In genomic region chr2:37516030-37516710, GRCm38 (mm10) we compare ENCODE assay signal across 9 mouse cellular contexts. TPM values are rescaled to one million over a fixed set of nuclear protein-coding genes. Genes with fewer than 3 reads are reported as not detected.
DNase-seq lines count a peak whose midpoint lies in the region; ATAC-seq lines count a peak whose summit lies in the region.
"Had no signal": no experiment of that assay in that cellular context is flagged by ENCODE, and none has a peak within 500 bp of the region (broad histone marks: within the 10 kb centered on the region; RNA-seq: fewer than 3 reads in every experiment).

TSS of gene Gpr21 (plus strand) at chr2:37516332.

- H3K9ac ChIP-seq in heart, embryonic 16.5 days (ENCODE audit: low read length): no peak within 1 kb of the TSS
- peak within 1 kb of the TSS; percentile 54 for H3K9ac ChIP-seq in hindbrain, embryonic 12.5 days
- H3K9ac ChIP-seq in midbrain, embryonic 11.5 days (ENCODE audit: low read length): 0 out of 2 replicates have a peak within 1 kb of the TSS, but pooled peaks have one; percentile 43

- peak; percentile 41; the same call in 1 of the 2 replicates for ATAC-seq in heart, embryonic 16.5 days (replicated peaks; ENCODE audit: extremely low read depth, insufficient read depth, low FRiP score)
- peak; percentile 75 for ATAC-seq in hindbrain, embryonic 12.5 days (ENCODE audit: low FRiP score)
- peak; percentile 89 for ATAC-seq in midbrain, embryonic 11.5 days (ENCODE audit: low FRiP score)
- ATAC-seq: Patski had no signal

- H3K4me1 ChIP-seq in heart, embryonic 16.5 days (ENCODE audit: control insufficient read depth, insufficient read depth, low read length): peaks cover 6% of the 10 kb centered on the region; the same call in 1 of the 2 replicates
- H3K4me1 ChIP-seq in brown adipose tissue, adult 24 weeks (ENCODE audit: control insufficient read depth, insufficient read depth, insufficient read length, low read length): no peaks in the 10 kb centered on the region
- peaks cover 15% of the 10 kb centered on the region for H3K4me1 ChIP-seq in hindbrain, embryonic 12.5 days
- H3K4me1 ChIP-seq in midbrain, embryonic 11.5 days (ENCODE audit: control insufficient read depth, insufficient read depth, low read length): peaks cover 7% of the 10 kb centered on the region; the same call in 1 of the 2 replicates

- no peaks in the 10 kb centered on the region for H3K9me3 ChIP-seq in heart, embryonic 16.5 days (replicated peaks; ENCODE audit: control insufficient read depth, low read length)
- no peaks in the 10 kb centered on the region for H3K9me3 ChIP-seq in hindbrain, embryonic 12.5 days (replicated peaks)
- H3K9me3 ChIP-seq in midbrain, embryonic 11.5 days (ENCODE audit: control insufficient read depth, low read length): no peaks in the 10 kb centered on the region

- H3K27ac ChIP-seq in heart, embryonic 16.5 days (ENCODE audit: low read length): no peak within 1 kb of the TSS
- H3K27ac ChIP-seq in brown adipose tissue, adult 24 weeks (replicated peaks; ENCODE audit: low read depth, low read length): no peak within 1 kb of the TSS
- peak within 1 kb of the TSS; percentile 70 for H3K27ac ChIP-seq in hindbrain, embryonic 12.5 days
- no peak within 1 kb of the TSS; the same call in 1 of the 2 replicates for H3K27ac ChIP-seq in midbrain, embryonic 11.5 days (ENCODE audit: low read depth, low read length)

- H3K4me2 ChIP-seq in heart, embryonic 16.5 days (ENCODE audit: low read depth, low read length): peak within 1 kb of the TSS; percentile 33
- peak within 1 kb of the TSS; percentile 44 for H3K4me2 ChIP-seq in hindbrain, embryonic 12.5 days (replicated peaks)
- H3K4me2 ChIP-seq in midbrain, embryonic 11.5 days: peak within 1 kb of the TSS; percentile 19

- 30% methylated on average over 11 of the region's 11 CpGs for WGBS in heart, embryonic 16.5 days
- WGBS in hindbrain, embryonic 12.5 days: 21% methylated on average over 11 of the region's 11 CpGs
- 25% methylated on average over 11 of the region's 11 CpGs for WGBS in midbrain, embryonic 11.5 days

- peaks cover 6% of the 10 kb centered on the region for H3K36me3 ChIP-seq in heart, embryonic 16.5 days (ENCODE audit: control insufficient read depth, insufficient read depth)
- peaks cover 22% of the 10 kb centered on the region for H3K36me3 ChIP-seq in hindbrain, embryonic 12.5 days
- H3K36me3 ChIP-seq in midbrain, embryonic 11.5 days (ENCODE audit: control insufficient read depth, insufficient read depth, low read length): peaks cover 7% of the 10 kb centered on the region; the same call in 1 of the 2 replicates

- no peaks in the 10 kb centered on the region for H3K27me3 ChIP-seq in heart, embryonic 16.5 days (ENCODE audit: control insufficient read depth, insufficient read depth, low read length)
- no peaks in the 10 kb centered on the region for H3K27me3 ChIP-seq in hindbrain, embryonic 12.5 days
- no peaks in the 10 kb centered on the region for H3K27me3 ChIP-seq in midbrain, embryonic 11.5 days (ENCODE audit: control insufficient read depth, insufficient read depth, low read length)
- H3K27me3 ChIP-seq: Patski had no signal

- H3K4me3 ChIP-seq in heart, embryonic 16.5 days (ENCODE audit: low read length): peak within 1 kb of the TSS; percentile 14
- H3K4me3 ChIP-seq in brown adipose tissue, adult 24 weeks (ENCODE audit: insufficient read depth, low read depth, low read length): peak within 1 kb of the TSS; percentile 4; the same call in 1 of the 2 replicates
- peak within 1 kb of the TSS; percentile 24 for H3K4me3 ChIP-seq in hindbrain, embryonic 12.5 days
- H3K4me3 ChIP-seq in midbrain, embryonic 11.5 days (ENCODE audit: low read depth, low read length): no peak within 1 kb of the TSS

- no peak for DNase-seq in heart, adult 8-10 months (ENCODE audit: low spot score)
- DNase-seq in midbrain, embryonic 11.5 days (ENCODE audit: low spot score, missing footprints): peak; percentile 89
- no peak for DNase-seq in urinary bladder, postnatal 25 days (ENCODE audit: low spot score)
- DNase-seq in adrenal gland, postnatal 10 days: no peak
- DNase-seq in urinary bladder, postnatal 4 days (ENCODE audit: low spot score in 2 of 2): no peak

RNA-seq across cellular contexts. Expression of gene Gpr21, which starts in this region (rescaled TPM):
- 0.75 and 1.2 TPM in 2 replicates for polyA plus RNA-seq in heart, embryonic 16.5 days (2015; fragmentation: Nextera tagmentation; extraction: Ambion mirVana)
- total RNA-seq in heart, adult 8-10 months (2022): under 1 TPM; 0.34 to 0.63 (median 0.45) TPM
- not detected in 2 replicates for polyA plus RNA-seq in brown adipose tissue, adult 24 weeks (2012; ENCODE audit: insufficient read depth, insufficient read length, missing spikeins)
- 5.7 and 6.1 TPM in 2 replicates for polyA plus RNA-seq in hindbrain, embryonic 12.5 days (2016; fragmentation: Nextera tagmentation; extraction: Ambion mirVana)
- polyA plus RNA-seq in midbrain, embryonic 11.5 days (2014; fragmentation: Nextera tagmentation; extraction: Ambion mirVana): 1.9 and 2.1 TPM in 2 replicates
- 1 to 10 TPM; 1.1 to 2.0 TPM for total RNA-seq in adrenal gland, postnatal 10 days (2021)
